Mouse (Mus musculus): Measurements from ENCODE around the gene Ppil6. TPM values are rescaled to one million over a fixed set of nuclear protein-coding genes. Genes with fewer than 3 reads are reported as not detected.

The Ppil6 gene
- total RNA-seq, 2 experiments from 2014 or later: not detected

- intact Hi-C loops (cut with DNase I): loop anchor here (2.0 to 10.0 kb wide), 2 partner anchors 79 to 285 kb away; partner anchors contain the start of genes Cep57l1 and Sesn1
- no peak for TF ChIP-seq CTCF (IDR thresholded peaks at IDR 0.05)
- Histone ChIP-seq H3K4me3 (peak overlapping the region; percentile 93), H3K27ac (peak overlapping the region; percentile 100)
- peak; percentile 81 for DNase-seq
These were observed 29.6 kb downstream of the Ppil6 start for GRCm38 (mm10) chr10:41519640-41520409.

- TF ChIP-seq CTCF (IDR thresholded peaks at IDR 0.05): no peak
- Histone ChIP-seq H3K4me3 (peak overlapping the region; percentile 93), H3K27ac (peak overlapping the region; percentile 100)
- DNase-seq: no peak
- intact Hi-C loops (cut with DNase I): no loop called here
These were observed 30.1 kb downstream of the Ppil6 start for GRCm38 (mm10) chr10:41520410-41520673.

GRCm38 (mm10) chr10:41523386-41523785, 33.1 kb downstream of the Ppil6 start:
- no peak overlapping the region for H3K4me3 ChIP-seq
- no peak for TF ChIP-seq CTCF (IDR thresholded peaks at IDR 0.05)
- intact Hi-C loops (cut with DNase I): no loop called here
- H3K27ac ChIP-seq: peak overlapping the region; percentile 4; the same call in 1 of the 2 replicates
- no peak for DNase-seq

- intact Hi-C loops (cut with DNase I): no loop called here
- H3K4me3 ChIP-seq: no peak overlapping the region
- DNase-seq: no peak
- no peak overlapping the region for H3K27ac ChIP-seq
- no peak for TF ChIP-seq CTCF (IDR thresholded peaks at IDR 0.05)
These were observed 35.5 kb downstream of the Ppil6 start for GRCm38 (mm10) chr10:41525696-41526095.

- intact Hi-C loops (cut with DNase I): loop anchor here (5.0 kb wide), 1 partner anchor 67 kb away; no protein-coding TSS in a partner anchor
- no peak overlapping the region for H3K4me3 ChIP-seq
- no peak for DNase-seq
- H3K27ac ChIP-seq: no peak overlapping the region
- no peak for TF ChIP-seq CTCF (IDR thresholded peaks at IDR 0.05)
These were observed 39.7 kb downstream of the Ppil6 start for GRCm38 (mm10) chr10:41529972-41530371.

- intact Hi-C loops (cut with DNase I): no loop called here
- DNase-seq: no peak
- TF ChIP-seq CTCF (IDR thresholded peaks at IDR 0.05): no peak
- Histone ChIP-seq H3K27ac (no peak overlapping the region), H3K4me3 (no peak overlapping the region)
These were observed 45.8 kb downstream of the Ppil6 start for GRCm38 (mm10) chr10:41535991-41536390.

- no peak for DNase-seq
- intact Hi-C loops (cut with DNase I): no loop called here
- no peak for TF ChIP-seq CTCF (IDR thresholded peaks at IDR 0.05)
- Histone ChIP-seq H3K27ac (no peak overlapping the region), H3K4me3 (no peak overlapping the region)
These were observed 46.5 kb downstream of the Ppil6 start for GRCm38 (mm10) chr10:41536714-41537113.

- H3K27ac ChIP-seq: no peak overlapping the region
These were observed 47.2 kb downstream of the Ppil6 start for GRCm38 (mm10) chr10:41537226-41537982.

GRCm38 (mm10) chr10:41537983-41538330, 47.7 kb downstream of the Ppil6 start:
- DNase-seq: no peak
- no peak overlapping the region for H3K4me3 ChIP-seq
- no peak for TF ChIP-seq CTCF (IDR thresholded peaks at IDR 0.05)
- intact Hi-C loops (cut with DNase I): no loop called here
- H3K27ac ChIP-seq: no peak overlapping the region

More at GRCm38 (mm10) chr10:41537226-41537982, 47.2 kb downstream of the Ppil6 start:
- DNase-seq: no peak
- TF ChIP-seq CTCF (IDR thresholded peaks at IDR 0.05): no peak
- intact Hi-C loops (cut with DNase I): no loop called here
- H3K4me3 ChIP-seq: no peak overlapping the region

GRCm38 (mm10) chr10:41538986-41539385, 48.7 kb downstream of the Ppil6 start:
- no peak for TF ChIP-seq CTCF (IDR thresholded peaks at IDR 0.05)
- no peak for DNase-seq
- no peak overlapping the region for H3K4me3 ChIP-seq
- intact Hi-C loops (cut with DNase I): no loop called here
- H3K27ac ChIP-seq: no peak overlapping the region

- H3K4me3 ChIP-seq: no peak overlapping the region
- intact Hi-C loops (cut with DNase I): no loop called here
- no peak for DNase-seq
- H3K27ac ChIP-seq: no peak overlapping the region
- TF ChIP-seq CTCF (IDR thresholded peaks at IDR 0.05): no peak
These were observed 51.8 kb downstream of the Ppil6 start for GRCm38 (mm10) chr10:41542057-41542456.

- H3K27ac ChIP-seq: no peak overlapping the region
- no peak overlapping the region for H3K4me3 ChIP-seq
- no peak for TF ChIP-seq CTCF (IDR thresholded peaks at IDR 0.05)
- no peak for DNase-seq
- intact Hi-C loops (cut with DNase I): no loop called here
These were observed 53.2 kb downstream of the Ppil6 start for GRCm38 (mm10) chr10:41543439-41543838.

GRCm38 (mm10) chr10:41543844-41544243, 53.6 kb downstream of the Ppil6 start:
- H3K4me3 ChIP-seq: no peak overlapping the region
- intact Hi-C loops (cut with DNase I): no loop called here
- no peak for TF ChIP-seq CTCF (IDR thresholded peaks at IDR 0.05)
- no peak for DNase-seq
- no peak overlapping the region for H3K27ac ChIP-seq
